8 mouse cellular contexts compared by ENCODE assay signal in the genomic region with DNA sequence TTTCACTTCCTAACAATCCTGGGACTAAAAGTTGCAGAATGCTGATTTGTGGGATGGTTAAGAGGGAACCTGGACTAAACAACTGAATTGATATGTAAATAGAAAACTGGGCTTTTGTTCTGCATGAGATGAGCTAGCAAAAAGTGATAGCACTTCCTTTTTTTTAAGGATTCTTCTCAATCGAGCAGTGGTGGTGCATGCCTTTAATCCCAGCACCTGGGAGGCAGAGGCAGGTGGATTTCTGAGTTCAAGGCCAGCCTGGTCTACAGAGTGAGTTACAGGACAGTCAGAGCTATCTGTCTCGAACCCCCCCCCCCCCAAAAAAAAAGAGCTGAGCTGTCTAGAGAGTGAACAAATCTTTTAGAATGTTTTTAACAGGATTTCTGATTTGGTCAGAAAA.
A peak's percentile ranks its signal among the peaks of the same experiment; 100 is the strongest.
DNase-seq lines count a peak whose midpoint lies in the region; ATAC-seq and TF ChIP-seq lines count a peak whose summit lies in the region.

No protein-coding gene starts in this region.

- peak overlapping the region; percentile 54; the same call in 1 of the 2 replicates for H3K9ac ChIP-seq in heart, embryonic 11.5 days (ENCODE audit: low read depth, low read length)
- no peak overlapping the region; the same call in 1 of the 2 replicates for H3K9ac ChIP-seq in MEL (ENCODE audit: control insufficient read depth, low read depth, low read length, poor library complexity, severe bottlenecking)
- no peak overlapping the region for H3K9ac ChIP-seq in hindbrain, embryonic 12.5 days

- no peak for DNase-seq in heart, postnatal 10 days
- DNase-seq in MEL (ENCODE audit: low read depth, low spot score): no peak
- DNase-seq in thymus, postnatal 10 days (ENCODE audit: low spot score in 2 of 2): no peak
- DNase-seq in urinary bladder, postnatal 10 days (ENCODE audit: low spot score): no peak

- peak overlapping the region; percentile 67 for H3K4me2 ChIP-seq in heart, embryonic 11.5 days
- peak overlapping the region; percentile 57 for H3K4me2 ChIP-seq in hindbrain, embryonic 12.5 days (replicated peaks)

- no peaks in the 10 kb centered on the region for H3K9me3 ChIP-seq in heart, embryonic 11.5 days (replicated peaks; ENCODE audit: control insufficient read depth, low read length)
- no peaks in the 10 kb centered on the region for H3K9me3 ChIP-seq in MEL (replicated peaks; ENCODE audit: insufficient read depth, low read length)
- H3K9me3 ChIP-seq in hindbrain, embryonic 12.5 days (replicated peaks): no peaks in the 10 kb centered on the region
- no peaks in the 10 kb centered on the region for H3K9me3 ChIP-seq in megakaryocyte, embryonic 14.5 days

- H3K4me3 ChIP-seq in heart, embryonic 11.5 days (ENCODE audit: low read depth, low read length): peak overlapping the region; percentile 37
- H3K4me3 ChIP-seq in MEL (ENCODE audit: control insufficient read depth in 1 of 2, insufficient read depth in 1 of 2, low read depth in 2 of 2, low read length in 2 of 2): peak overlapping the region; percentile 46 to 52
- peak overlapping the region; percentile 37 for H3K4me3 ChIP-seq in hindbrain, embryonic 12.5 days
- peak overlapping the region; percentile 88 for H3K4me3 ChIP-seq in megakaryocyte, embryonic 14.5 days (replicated peaks)

- peak in 1 of 2 experiments; percentile 51; a peak in 2 of 4 replicates for TF ChIP-seq EP300 in MEL (IDR thresholded peaks at IDR 0.05; ENCODE audit: low read depth in 1 of 2, low read length in 2 of 2)

- 41% methylated on average over 2 of the region's 2 CpGs for WGBS in heart, embryonic 11.5 days (ENCODE audit: insufficient replicate concordance)
- 32% methylated on average over 2 of the region's 2 CpGs for WGBS in hindbrain, embryonic 12.5 days

- H3K4me1 ChIP-seq in heart, embryonic 11.5 days (ENCODE audit: control insufficient read depth, insufficient read depth, low read length): no peaks in the 10 kb centered on the region
- H3K4me1 ChIP-seq in MEL (ENCODE audit: control insufficient read depth in 1 of 2, insufficient read depth in 2 of 2, low read length in 2 of 2): peaks cover under 1 to 25% of the 10 kb centered on the region in 2 experiments; a peak in 3 of 4 replicates
- 0 out of 2 replicates have a peak, but pooled peaks cover 6% of the 10 kb centered on the region for H3K4me1 ChIP-seq in hindbrain, embryonic 12.5 days
- peaks cover 39% of the 10 kb centered on the region for H3K4me1 ChIP-seq in megakaryocyte, embryonic 14.5 days

- no peak for TF ChIP-seq POLR2A in MEL (IDR thresholded peaks at IDR 0.05; ENCODE audit: control insufficient read depth in 1 of 2, insufficient read depth in 1 of 2, low read depth in 1 of 2, low read length in 2 of 2, poor library complexity in 1 of 2)

- H3K79me2 ChIP-seq in MEL (ENCODE audit: control insufficient read depth, insufficient read depth, low read length, poor library complexity): no peaks in the 10 kb centered on the region

- no peaks in the 10 kb centered on the region for H3K36me3 ChIP-seq in heart, embryonic 11.5 days (ENCODE audit: control insufficient read depth, insufficient read depth, low read length)
- peaks cover 0 to 18% of the 10 kb centered on the region in 2 experiments; a peak in 2 of 4 replicates for H3K36me3 ChIP-seq in MEL (ENCODE audit: control insufficient read depth in 1 of 2, insufficient read depth in 2 of 2, low read length in 2 of 2)
- no peaks in the 10 kb centered on the region for H3K36me3 ChIP-seq in hindbrain, embryonic 12.5 days
- no peaks in the 10 kb centered on the region for H3K36me3 ChIP-seq in megakaryocyte, embryonic 14.5 days (replicated peaks; ENCODE audit: low read length)

- H3K27me3 ChIP-seq in heart, embryonic 11.5 days (ENCODE audit: control insufficient read depth, insufficient read depth, low read length): no peaks in the 10 kb centered on the region
- H3K27me3 ChIP-seq in MEL (ENCODE audit: control insufficient read depth in 1 of 2, insufficient read depth in 2 of 2, low read length in 2 of 2): no peaks in the 10 kb centered on the region
- no peaks in the 10 kb centered on the region for H3K27me3 ChIP-seq in hindbrain, embryonic 12.5 days
- no peaks in the 10 kb centered on the region for H3K27me3 ChIP-seq in megakaryocyte, embryonic 14.5 days (replicated peaks)

- H3K27ac ChIP-seq in heart, embryonic 11.5 days (ENCODE audit: low read depth, low read length): no peak overlapping the region
- no peak overlapping the region for H3K27ac ChIP-seq in MEL (ENCODE audit: control insufficient read depth, low read depth, low read length)
- no peak overlapping the region for H3K27ac ChIP-seq in hindbrain, embryonic 12.5 days

- intact Hi-C loops in heart, postnatal 10 days (cut with DNase I): no loop called here

- TF ChIP-seq CTCF in MEL (IDR thresholded peaks at IDR 0.05 in 2 of 3, conservative IDR thresholded peaks at IDR 0.05 in 1 of 3; ENCODE audit: control insufficient read depth in 1 of 3, insufficient read depth in 1 of 3, low read depth in 2 of 3, low read length in 3 of 3, poor library complexity in 1 of 3, severe bottlenecking in 1 of 3): no peak

- ATAC-seq in heart, embryonic 11.5 days (replicated peaks; ENCODE audit: insufficient number of reproducible peaks, low FRiP score, low TSS enrichment): no peak
- ATAC-seq in hindbrain, embryonic 12.5 days (ENCODE audit: low FRiP score): peak; percentile 44
- no peak for ATAC-seq in activated CD4-positive, CD25-positive, alpha-beta regulatory T cell, adult 4 months

- no peak for TF ChIP-seq RAD21 in MEL (IDR thresholded peaks at IDR 0.05; ENCODE audit: low read depth, low read length)

TF ChIP-seq in MEL, 35 proteins besides CTCF, POLR2A, EP300 and RAD21:
- TF ChIP-seq HCFC1 (IDR thresholded peaks at IDR 0.05; ENCODE audit: low read depth, low read length) (no peak), TBP (IDR thresholded peaks at IDR 0.05; ENCODE audit: low read depth, low read length) (peak; percentile 81), ZNF384 (IDR thresholded peaks at IDR 0.05; ENCODE audit: low read depth, low read length) (peak; percentile 48; the same call in 1 of the 2 replicates), JUND (IDR thresholded peaks at IDR 0.05; ENCODE audit: low read depth, low read length) (no peak)

Comparison
In these comparisons a context has a peak if more than half of its experiments do, and no peak if none do; other contexts are left out.
1. H3K4me3 ChIP-seq: peak in every context shown above with its lines; median percentile 88 in megakaryocyte, embryonic 14.5 days; 49 in MEL; 37 in heart, embryonic 11.5 days; 37 in hindbrain, embryonic 12.5 days.